Mouse (Mus musculus) limb, embryonic 14.5 days (tissue): ENCODE results near the gene Zranb3. TPM values are rescaled to one million over a fixed set of nuclear protein-coding genes. Genes with fewer than 3 reads are reported as not detected.

Source experiments
- ATAC-seq: fragments of 200-750 bp; cut with Nextera tagmentation; 2 replicates; pipeline ENCODE4 v1.8.0; 2017; ENCODE audit warnings: low read depth, moderate number of reproducible peaks, moderate TSS enrichment; ENCODE audit not compliant: low FRiP score
- DNase-seq: peaks from one replicate; pipeline ENCODE4 v3.0.0-alpha.2; 2015; ENCODE audit warnings: low spot score
- H3K27ac ChIP-seq: fragments of 300-500 bp; sonication (generic); replicated peaks from 2 replicates; pipeline ENCODE4 v1.5.1; 2014; ENCODE audit warnings: low read depth, mild to moderate bottlenecking, low read length, moderate library complexity, mixed read lengths
- H3K27me3 ChIP-seq: fragments of 300-500 bp; sonication (generic); 2 replicates; pipeline ENCODE4 v1.6.1; 2014; ENCODE audit warnings: low read length, mixed read lengths; ENCODE audit not compliant: control insufficient read depth, insufficient read depth
- H3K36me3 ChIP-seq: fragments of 300-500 bp; sonication (generic); 2 replicates; pipeline ENCODE4 v1.6.1; 2014; ENCODE audit warnings: mild to moderate bottlenecking, low read length, moderate library complexity, mixed read lengths; ENCODE audit not compliant: control insufficient read depth, insufficient read depth
- H3K4me1 ChIP-seq: fragments of 300-500 bp; sonication (generic); 2 replicates; pipeline ENCODE4 v1.6.1; 2014; ENCODE audit warnings: antibody characterized with exemption, low read length, mixed read lengths; ENCODE audit not compliant: control insufficient read depth, insufficient read depth
- H3K4me2 ChIP-seq: fragments of 300-500 bp; sonication (generic); replicated peaks from 2 replicates; pipeline ENCODE4 v1.6.1; 2014; ENCODE audit warnings: low read depth, mild to moderate bottlenecking, low read length, moderate library complexity; ENCODE audit not compliant: severe bottlenecking
- H3K4me3 ChIP-seq: fragments of 300-500 bp; sonication (generic); replicated peaks from 2 replicates; pipeline ENCODE4 v1.5.1; 2014; ENCODE audit warnings: low read length
- H3K9ac ChIP-seq: fragments of 300-500 bp; sonication (generic); 2 replicates; pipeline ENCODE4 v1.6.1; 2014; ENCODE audit warnings: mild to moderate bottlenecking, low read depth, low read length, moderate library complexity; ENCODE audit not compliant: severe bottlenecking
- H3K9me3 ChIP-seq: fragments of 300-500 bp; sonication (generic); 2 replicates; pipeline ENCODE4 v1.6.1; 2016; ENCODE audit warnings: low read length; ENCODE audit not compliant: control insufficient read depth
- POLR2A ChIP-seq: fragments of 200-500 bp; IDR thresholded peaks from 2 replicates; pipeline ENCODE4 v1.8.0; 2012; ENCODE audit warnings: inconsistent platforms, mild to moderate bottlenecking, moderate library complexity, borderline replicate concordance; ENCODE audit not compliant: insufficient read depth, insufficient read length; ENCODE audit errors: extremely low read depth
- WGBS: fragments of 180-500 bp; shearing (Covaris S2); extraction: QIAGEN DNeasy Blood & Tissue Kit; methylation state at CpG from one replicate; pipeline ENCODE4 v1.1.7; 2014; 5-methylcytosine and 5-hydroxymethylcytosine counted together
- polyA plus RNA-seq, 2 experiments: library from polyadenylated mRNA; depleted of rRNA in 1 of 2; stranded (reverse) in 1 of 2; unstranded in 1 of 2; fragments of >200 nt; fragmentation: Nextera tagmentation in 1 of 2; extraction: Ambion mirVana in 1 of 2; gene quantifications; 2 replicates each; pipeline versions ENCODE4 v1.2.1 to v1.2.3; 2012 to 2014

Zranb3 gene
- polyA plus RNA-seq, 2 experiments = 6.9 to 13.0 TPM

- H3K4me3 ChIP-seq = no peak overlapping the region
Observed at GRCm38 (mm10) chr1:127933405-127933804, 169.4 kb downstream of the Zranb3 start.

GRCm38 (mm10) chr1:127915802-127916201 lies 187.0 kb downstream of the Zranb3 start:
- Histone ChIP-seq H3K27ac (no peak overlapping the region), H3K9ac (no peak overlapping the region), H3K36me3 (peaks cover 18% of the 10 kb centered on the region), H3K4me3 (no peak overlapping the region), H3K4me2 (no peak overlapping the region), H3K9me3 (no peaks in the 10 kb centered on the region), H3K4me1 (no peaks in the 10 kb centered on the region), H3K27me3 (no peaks in the 10 kb centered on the region)
- WGBS = 63% methylated on average over 1 of the region's 1 CpGs
- DNase-seq = no peak
- TF ChIP-seq POLR2A = no peak
- no peak for ATAC-seq

More at GRCm38 (mm10) chr1:127933405-127933804, 169.4 kb downstream of the Zranb3 start:
- WGBS = 94% methylated on average over 2 of the region's 2 CpGs
- DNase-seq (no peak), ATAC-seq (no peak)
- Histone ChIP-seq H3K27ac (no peak overlapping the region), H3K9ac (no peak overlapping the region), H3K36me3 (peaks cover 66% of the 10 kb centered on the region), H3K27me3 (no peaks in the 10 kb centered on the region), H3K9me3 (no peaks in the 10 kb centered on the region), H3K4me2 (no peak overlapping the region), H3K4me1 (no peaks in the 10 kb centered on the region)
- TF ChIP-seq POLR2A = no peak

GRCm38 (mm10) chr1:127915316-127915715 lies 187.5 kb downstream of the Zranb3 start:
- TF ChIP-seq POLR2A = no peak
- WGBS = 87% methylated on average over 6 of the region's 6 CpGs
- no peak overlapping the region for H3K4me3 ChIP-seq
- no peaks in the 10 kb centered on the region for H3K4me1 ChIP-seq
- H3K27ac ChIP-seq = no peak overlapping the region
- H3K27me3 ChIP-seq = no peaks in the 10 kb centered on the region
- H3K4me2 ChIP-seq = no peak overlapping the region
- peaks cover 18% of the 10 kb centered on the region for H3K36me3 ChIP-seq
- DNase-seq (no peak), ATAC-seq (no peak)
- H3K9ac ChIP-seq = no peak overlapping the region
- no peaks in the 10 kb centered on the region for H3K9me3 ChIP-seq

GRCm38 (mm10) chr1:127913116-127913515 lies 189.7 kb downstream of the Zranb3 start:
- 73% methylated on average over 4 of the region's 4 CpGs for WGBS
- H3K36me3 ChIP-seq = peaks cover 12% of the 10 kb centered on the region; the same call in 1 of the 2 replicates
- ATAC-seq (no peak), DNase-seq (peak; percentile 17)
- H3K9me3 ChIP-seq = no peaks in the 10 kb centered on the region
- H3K27me3 ChIP-seq = no peaks in the 10 kb centered on the region
- no peak overlapping the region for H3K4me2 ChIP-seq
- H3K4me1 ChIP-seq = no peaks in the 10 kb centered on the region
- H3K27ac ChIP-seq = no peak overlapping the region
- TF ChIP-seq POLR2A = no peak
- no peak overlapping the region for H3K9ac ChIP-seq
- H3K4me3 ChIP-seq = no peak overlapping the region

GRCm38 (mm10) chr1:127904774-127905385 lies 198.0 kb downstream of the Zranb3 start:
- no peak overlapping the region for H3K4me3 ChIP-seq
- no peak overlapping the region for H3K9ac ChIP-seq
- no peak for TF ChIP-seq POLR2A
- no peaks in the 10 kb centered on the region for H3K9me3 ChIP-seq
- ATAC-seq (no peak), DNase-seq (no peak)
- no peaks in the 10 kb centered on the region for H3K4me1 ChIP-seq
- H3K4me2 ChIP-seq = no peak overlapping the region
- H3K27me3 ChIP-seq = no peaks in the 10 kb centered on the region
- H3K27ac ChIP-seq = no peak overlapping the region
- H3K36me3 ChIP-seq = peaks cover 14% of the 10 kb centered on the region
- 82% methylated on average over 2 of the region's 2 CpGs for whole genome bisulfite sequencing

Other genes starting within 250 kb of the Zranb3 start
- gene Map3k19, start 248.0 kb downstream of the Zranb3 start, polyA plus RNA-seq (2012; rRNA removed) = not detected in 2 replicates
- gene Map3k19, start 248.0 kb downstream of the Zranb3 start, polyA plus RNA-seq (2014; fragmentation: Nextera tagmentation; extraction: Ambion mirVana) = not detected in 2 replicates
- gene Rab3gap1, start 234.3 kb downstream of the Zranb3 start, polyA plus RNA-seq (2012; rRNA removed) = 18.4 and 18.5 TPM in 2 replicates
- 21.4 and 23.3 TPM in 2 replicates for gene Rab3gap1, start 234.3 kb downstream of the Zranb3 start, polyA plus RNA-seq (2014; fragmentation: Nextera tagmentation; extraction: Ambion mirVana)
- 73.2 and 87.4 TPM in 2 replicates for gene R3hdm1, start 254 bp upstream of the Zranb3 start, polyA plus RNA-seq (2012; rRNA removed)
- gene R3hdm1, start 254 bp upstream of the Zranb3 start, polyA plus RNA-seq (2014; fragmentation: Nextera tagmentation; extraction: Ambion mirVana) = 66.2 and 75.7 TPM in 2 replicates
- 42.9 and 46.5 TPM in 2 replicates for gene Ubxn4, start 140.9 kb upstream of the Zranb3 start, polyA plus RNA-seq (2012; rRNA removed)
- 64.0 and 75.5 TPM in 2 replicates for gene Ubxn4, start 140.9 kb upstream of the Zranb3 start, polyA plus RNA-seq (2014; fragmentation: Nextera tagmentation; extraction: Ambion mirVana)
- 0.46 and 0.52 TPM in 2 replicates for gene Lct, start 225.3 kb upstream of the Zranb3 start, polyA plus RNA-seq (2012; rRNA removed)
- 0.12 and 0.17 TPM in 2 replicates for gene Lct, start 225.3 kb upstream of the Zranb3 start, polyA plus RNA-seq (2014; fragmentation: Nextera tagmentation; extraction: Ambion mirVana)